Mouse (Mus musculus) intestine, postnatal 0 days (tissue): ENCODE data around the gene Bbx. TPM values are rescaled to one million over a fixed set of nuclear protein-coding genes. Genes with fewer than 3 reads are reported as not detected.

Experiments used
- ATAC-seq: fragments of 200-750 bp; cut with Nextera tagmentation; 2 replicates; pipeline ENCODE4 v1.8.0; 2017; ENCODE audit warnings: mild to moderate bottlenecking, moderate TSS enrichment, moderate library complexity
- H3K27ac ChIP-seq: fragments of 300-500 bp; sonication (generic); 2 replicates; pipeline ENCODE4 v1.5.1; 2014; ENCODE audit warnings: mild to moderate bottlenecking, low read depth, low read length, moderate library complexity
- H3K27me3 ChIP-seq: fragments of 300-500 bp; sonication (generic); replicated peaks from 2 replicates; pipeline ENCODE4 v1.6.1; 2014; ENCODE audit warnings: low read length, mixed read lengths; ENCODE audit not compliant: control insufficient read depth, insufficient read depth
- H3K36me3 ChIP-seq: fragments of 300-500 bp; sonication (generic); 2 replicates; pipeline ENCODE4 v1.6.1; 2014; ENCODE audit warnings: mild to moderate bottlenecking, moderate library complexity; ENCODE audit not compliant: control insufficient read depth, insufficient read depth
- H3K4me1 ChIP-seq: fragments of 300-500 bp; sonication (generic); replicated peaks from 2 replicates; pipeline ENCODE4 v1.6.1; 2014; ENCODE audit warnings: antibody characterized with exemption, low read length, mixed read lengths; ENCODE audit not compliant: control insufficient read depth, insufficient read depth
- H3K4me2 ChIP-seq: fragments of 300-500 bp; sonication (generic); replicated peaks from 2 replicates; pipeline ENCODE4 v1.6.1; 2014; ENCODE audit warnings: low read depth, mild to moderate bottlenecking, moderate library complexity
- H3K4me3 ChIP-seq: fragments of 300-500 bp; sonication (generic); 2 replicates; pipeline ENCODE4 v1.5.1; 2014; ENCODE audit warnings: low read depth, low read length
- H3K9ac ChIP-seq: fragments of 300-500 bp; sonication (generic); 2 replicates; pipeline ENCODE4 v1.6.1; 2014; ENCODE audit warnings: mild to moderate bottlenecking, low read depth, low read length
- H3K9me3 ChIP-seq: fragments of 300-500 bp; sonication (generic); 2 replicates; pipeline ENCODE4 v1.6.1; 2016; ENCODE audit warnings: mixed run types; ENCODE audit not compliant: control insufficient read depth
- CTCF ChIP-seq: sonication (generic); IDR thresholded peaks from 2 replicates; pipeline ENCODE4 v1.5.1; 2016; ENCODE audit warnings: low read depth, mild to moderate bottlenecking, control low read depth, antibody characterized with exemption, moderate library complexity
- WGBS: fragments of 180-500 bp; shearing (Covaris S2); extraction: QIAGEN DNeasy Blood & Tissue Kit; methylation state at CpG from one replicate; pipeline ENCODE4 v1.1.7; 2014; 5-methylcytosine and 5-hydroxymethylcytosine counted together
- polyA plus RNA-seq: library from polyadenylated mRNA; unstranded; fragments of >200 nt; fragmentation: Nextera tagmentation; extraction: Ambion mirVana; gene quantifications from 2 replicates; pipeline ENCODE4 v1.2.1, GENCODE M21; 2015

Gene Bbx
- polyA plus RNA-seq, 1 experiment from 2014 or later, result 14.6 TPM

DNA sequence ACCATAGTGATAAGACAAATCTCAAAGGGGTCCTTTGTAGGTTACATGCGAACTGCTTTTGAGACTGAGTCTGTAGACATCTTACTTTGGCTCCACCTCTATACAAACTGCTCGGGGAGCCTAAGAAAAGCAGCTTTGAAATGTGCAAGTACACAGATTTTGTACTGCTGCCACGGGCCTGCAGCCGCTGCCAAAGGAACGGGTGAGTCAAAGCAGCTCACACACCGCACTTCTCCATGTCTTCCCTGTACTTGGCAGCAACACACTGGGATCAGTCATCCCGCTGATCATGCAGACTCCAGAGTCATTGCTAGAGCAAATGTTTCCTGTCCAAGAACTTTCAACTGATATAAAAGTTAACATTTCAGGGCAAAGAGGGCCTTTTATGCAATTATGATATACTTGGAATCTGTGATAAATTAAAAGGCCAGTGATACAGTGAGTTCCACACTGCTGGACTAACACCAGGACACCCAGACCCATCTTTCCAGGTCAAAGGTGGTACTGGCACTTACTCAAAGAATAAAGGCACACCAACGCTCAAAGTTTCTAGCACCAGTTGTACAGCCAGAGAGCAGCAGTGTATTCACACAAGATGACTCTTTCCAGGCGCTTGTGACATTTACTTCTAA lies 122.7 kb downstream of the Bbx start:
- WGBS, result 63% methylated on average over 9 of the region's 9 CpGs
- no peak overlapping the region for H3K4me2 ChIP-seq

DNA sequence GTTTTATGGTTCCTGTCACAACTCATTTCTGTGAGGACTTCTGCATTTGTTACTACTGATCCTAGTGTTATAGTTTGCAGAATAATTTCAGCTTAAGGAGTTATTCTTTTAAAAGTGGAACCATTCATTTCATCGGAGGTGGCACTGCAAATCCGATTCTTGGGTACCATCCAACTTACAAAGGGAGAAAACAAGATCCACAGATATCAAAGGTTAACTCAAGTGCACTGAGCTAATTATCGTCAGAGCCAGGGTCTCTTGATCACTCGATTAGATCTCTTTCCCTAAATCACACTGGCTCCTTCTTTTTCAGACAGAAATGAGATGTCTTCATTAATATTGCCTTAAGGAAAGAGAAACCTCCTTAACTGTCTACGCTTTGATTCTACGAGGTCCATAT lies 123.9 kb downstream of the Bbx start:
- 78% methylated on average over 6 of the region's 6 CpGs for WGBS
- Histone ChIP-seq H3K9me3 (no peaks in the 10 kb centered on the region), H3K36me3 (no peaks in the 10 kb centered on the region), H3K4me1 (no peaks in the 10 kb centered on the region), H3K27ac (no peak overlapping the region), H3K27me3 (no peaks in the 10 kb centered on the region), H3K9ac (no peak overlapping the region), H3K4me2 (no peak overlapping the region), H3K4me3 (no peak overlapping the region)
- ATAC-seq, result no peak
- TF ChIP-seq CTCF, result no peak

More for the DNA sequence above, 122.7 kb downstream of the Bbx start:
- Histone ChIP-seq H3K27ac (no peak overlapping the region), H3K9ac (no peak overlapping the region), H3K4me1 (no peaks in the 10 kb centered on the region), H3K9me3 (no peaks in the 10 kb centered on the region), H3K4me3 (no peak overlapping the region), H3K27me3 (no peaks in the 10 kb centered on the region), H3K36me3 (no peaks in the 10 kb centered on the region)
- no peak for ATAC-seq
- no peak for TF ChIP-seq CTCF

GRCm38 (mm10) chr16:50307231-50307630 lies 125.0 kb downstream of the Bbx start:
- no peak overlapping the region for H3K27ac ChIP-seq
- ATAC-seq, result no peak
- H3K4me1 ChIP-seq, result no peaks in the 10 kb centered on the region
- no peak for TF ChIP-seq CTCF
- H3K27me3 ChIP-seq, result no peaks in the 10 kb centered on the region
- H3K9me3 ChIP-seq, result no peaks in the 10 kb centered on the region
- WGBS, result 84% methylated on average over 4 of the region's 4 CpGs
- H3K36me3 ChIP-seq, result no peaks in the 10 kb centered on the region
- H3K9ac ChIP-seq, result no peak overlapping the region
- H3K4me2 ChIP-seq, result no peak overlapping the region
- no peak overlapping the region for H3K4me3 ChIP-seq

GRCm38 (mm10) chr16:50306727-50307126 lies 125.5 kb downstream of the Bbx start:
- no peaks in the 10 kb centered on the region for H3K36me3 ChIP-seq
- ATAC-seq, result no peak
- no peak overlapping the region for H3K4me3 ChIP-seq
- H3K4me2 ChIP-seq, result no peak overlapping the region
- no peak overlapping the region for H3K27ac ChIP-seq
- TF ChIP-seq CTCF, result peak; percentile 69
- no peak overlapping the region for H3K9ac ChIP-seq
- no peaks in the 10 kb centered on the region for H3K27me3 ChIP-seq
- no peaks in the 10 kb centered on the region for H3K4me1 ChIP-seq
- no peaks in the 10 kb centered on the region for H3K9me3 ChIP-seq

DNA sequence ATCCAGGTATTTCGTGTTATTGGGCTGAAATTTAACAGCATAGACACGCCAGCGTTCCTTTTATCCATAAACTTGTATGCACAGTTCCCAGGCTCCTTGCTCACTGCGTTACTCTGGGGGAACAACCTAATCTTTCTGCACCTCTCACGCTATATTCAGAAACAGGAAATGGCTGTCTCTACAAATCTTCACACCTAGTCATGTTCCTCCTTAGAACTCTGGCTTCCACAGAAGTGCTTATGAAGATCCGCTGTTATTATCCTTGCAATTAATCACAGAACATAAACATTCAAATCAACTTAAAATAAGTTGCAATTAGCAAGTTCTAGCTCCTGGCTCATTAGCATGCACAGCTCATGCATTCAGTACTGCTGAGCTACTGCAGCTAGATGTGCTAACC lies 127.0 kb downstream of the Bbx start:
- no peaks in the 10 kb centered on the region for H3K27me3 ChIP-seq
- ATAC-seq, result no peak
- H3K9me3 ChIP-seq, result no peaks in the 10 kb centered on the region
- no peak overlapping the region for H3K27ac ChIP-seq
- H3K4me1 ChIP-seq, result no peaks in the 10 kb centered on the region
- TF ChIP-seq CTCF, result no peak
- no peaks in the 10 kb centered on the region for H3K36me3 ChIP-seq
- H3K4me3 ChIP-seq, result no peak overlapping the region
- H3K9ac ChIP-seq, result no peak overlapping the region
- no peak overlapping the region for H3K4me2 ChIP-seq
- 82% methylated on average over 6 of the region's 6 CpGs for WGBS

GRCm38 (mm10) chr16:50302566-50302965 lies 129.6 kb downstream of the Bbx start:
- Histone ChIP-seq H3K27ac (no peak overlapping the region), H3K9ac (no peak overlapping the region), H3K4me2 (no peak overlapping the region), H3K4me1 (no peaks in the 10 kb centered on the region), H3K36me3 (no peaks in the 10 kb centered on the region), H3K27me3 (no peaks in the 10 kb centered on the region), H3K9me3 (no peaks in the 10 kb centered on the region), H3K4me3 (no peak overlapping the region)
- no peak for ATAC-seq
- WGBS, result 86% methylated on average over 1 of the region's 1 CpGs
- TF ChIP-seq CTCF, result no peak
